Mouse (Mus musculus) CH12.LX (cell line): Measurements from ENCODE around the gene Atp2b2.

Source experiments
- CTCF ChIP-seq, 2 experiments: IDR thresholded peaks in 1 of 2; conservative IDR thresholded peaks in 1 of 2; 2 replicates each; pipeline ENCODE4 v1.5.1; 2011 to 2012; ENCODE audit warnings: low read depth in 2 of 2, low read length in 2 of 2, improper control_type of control experiment in 1 of 2, inconsistent platforms in 1 of 2, mild to moderate bottlenecking in 1 of 2, moderate library complexity in 1 of 2
- POLR2A ChIP-seq: IDR thresholded peaks from 2 replicates; pipeline ENCODE4 v1.6.1; 2011; ENCODE audit warnings: low read depth, mild to moderate bottlenecking, improper control_type of control experiment, low read length

DNA sequence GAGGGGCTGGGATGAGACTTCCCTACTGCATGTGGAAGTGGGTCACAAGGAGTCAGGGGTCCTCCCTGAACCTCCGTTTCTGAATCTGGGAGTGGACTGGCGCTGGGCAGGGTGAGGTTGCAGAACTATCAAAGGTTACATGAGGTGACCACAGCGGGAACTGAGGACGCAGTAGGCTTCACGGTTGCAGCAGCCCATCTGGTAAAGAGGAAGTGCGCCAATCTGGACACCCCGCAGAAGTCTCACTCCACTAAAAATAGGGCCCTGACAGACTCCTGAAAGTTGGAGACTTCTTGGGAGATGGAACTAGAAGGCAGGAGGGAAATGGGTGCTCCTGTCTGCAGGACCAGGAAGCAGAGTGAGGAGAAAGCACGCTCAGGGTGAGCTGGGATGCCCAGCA, 2.5 kb upstream of the Atp2b2 start:
- no peak for TF ChIP-seq POLR2A
- TF ChIP-seq CTCF (conservative IDR thresholded peaks at IDR 0.05 in 1 of 2, IDR thresholded peaks at IDR 0.05 in 1 of 2; ENCODE audit: low read depth in 2 of 2, low read length in 2 of 2): no peak
